Mouse (Mus musculus): ENCODE data around the gene Slc38a7.

GRCm38 (mm10) chr8:95799117-95799516 lies 54.2 kb downstream of the Slc38a7 start:
- TF ChIP-seq CTCF (IDR thresholded peaks at IDR 0.05; ENCODE audit: extremely low read depth, insufficient read depth, insufficient read length, insufficient replicate concordance) (no peak), POLR2A (IDR thresholded peaks at IDR 0.05; ENCODE audit: low read depth, low read length) (no peak)
